Mouse (Mus musculus) stomach, embryonic 14.5 days (tissue): Measurements from ENCODE around the gene Slc10a1. TPM values are rescaled to one million over a fixed set of nuclear protein-coding genes. Genes with fewer than 3 reads are reported as not detected.
A peak's percentile ranks its signal among the peaks of the same experiment; 100 is the strongest.
"Not testable (repeated sequence)": the region's sequence is repeated elsewhere in the genome, so short reads cannot be mapped to it uniquely, and the experiment has no call there.

Experiments used
- ATAC-seq: fragments of 200-750 bp; cut with Nextera tagmentation; 2 replicates; pipeline ENCODE4 v1.8.0; 2017; ENCODE audit warnings: low read depth, moderate TSS enrichment; ENCODE audit not compliant: insufficient number of reproducible peaks, insufficient read depth, low FRiP score
- H3K27ac ChIP-seq: fragments of 300-500 bp; sonication (generic); 2 replicates; pipeline ENCODE4 v1.5.1; 2014; ENCODE audit warnings: mild to moderate bottlenecking, low read length, moderate library complexity, mixed read lengths
- H3K27me3 ChIP-seq: fragments of 300-500 bp; sonication (generic); 2 replicates; pipeline ENCODE4 v1.6.1; 2014; ENCODE audit warnings: low read length, control low read depth, mixed read lengths; ENCODE audit not compliant: control insufficient read depth, insufficient read depth
- H3K36me3 ChIP-seq: fragments of 300-500 bp; sonication (generic); 2 replicates; pipeline ENCODE4 v1.6.1; 2014; ENCODE audit warnings: mild to moderate bottlenecking, control low read depth, low read length, moderate library complexity, mixed read lengths; ENCODE audit not compliant: control insufficient read depth, insufficient read depth
- H3K4me1 ChIP-seq: fragments of 300-500 bp; sonication (generic); 2 replicates; pipeline ENCODE4 v1.6.1; 2014; ENCODE audit warnings: low read length, control low read depth, mixed read lengths; ENCODE audit not compliant: control insufficient read depth, insufficient read depth
- H3K4me2 ChIP-seq: fragments of 300-500 bp; sonication (generic); replicated peaks from 2 replicates; pipeline ENCODE4 v1.6.1; 2014; ENCODE audit warnings: low read depth, low read length, control low read depth
- H3K4me3 ChIP-seq: fragments of 300-500 bp; sonication (generic); 2 replicates; pipeline ENCODE4 v1.5.1; 2014; ENCODE audit warnings: low read depth, low read length, control low read depth
- H3K9ac ChIP-seq: fragments of 300-500 bp; sonication (generic); replicated peaks from 2 replicates; pipeline ENCODE4 v1.6.1; 2014; ENCODE audit warnings: low read depth, mild to moderate bottlenecking, control low read depth, low read length, moderate library complexity, mixed read lengths
- H3K9me3 ChIP-seq: fragments of 300-500 bp; sonication (generic); 2 replicates; pipeline ENCODE4 v1.6.1; 2016; ENCODE audit warnings: low read depth, low read length, control low read depth; ENCODE audit not compliant: control insufficient read depth
- WGBS: fragments of 180-500 bp; shearing (Covaris S2); extraction: QIAGEN DNeasy Blood & Tissue Kit; methylation state at CpG from one replicate; pipeline ENCODE4 v1.1.7; 2014; 5-methylcytosine and 5-hydroxymethylcytosine counted together
- polyA plus RNA-seq: library from polyadenylated mRNA; unstranded; fragments of >200 nt; fragmentation: Nextera tagmentation; extraction: Ambion mirVana; gene quantifications from 2 replicates; pipeline ENCODE4 v1.2.1, GENCODE M21; 2014

The Slc10a1 gene
- polyA plus RNA-seq, 1 experiment from 2014 or later: 1.3 TPM

- H3K9ac ChIP-seq: no peak overlapping the region
- WGBS: 85% methylated on average over 3 of the region's 3 CpGs
- H3K9me3 ChIP-seq: no peaks in the 10 kb centered on the region
- no peak overlapping the region for H3K4me2 ChIP-seq
- no peak overlapping the region for H3K27ac ChIP-seq
- ATAC-seq: no peak
- H3K4me1 ChIP-seq: no peaks in the 10 kb centered on the region
- peaks cover 60% of the 10 kb centered on the region for H3K36me3 ChIP-seq
- no peak overlapping the region for H3K4me3 ChIP-seq
- H3K27me3 ChIP-seq: no peaks in the 10 kb centered on the region
Measured at GRCm38 (mm10) chr12:80956039-80956438, 12.5 kb downstream of the Slc10a1 start.

- no peaks in the 10 kb centered on the region for H3K9me3 ChIP-seq
- 100% methylated on average over 1 of the region's 1 CpGs for WGBS
- H3K36me3 ChIP-seq: peaks cover 79% of the 10 kb centered on the region
Measured at GRCm38 (mm10) chr12:80952526-80952925, 16.0 kb downstream of the Slc10a1 start.

GRCm38 (mm10) chr12:80951640-80952219 lies 16.8 kb downstream of the Slc10a1 start:
- Histone ChIP-seq H3K4me3 (no peak overlapping the region), H3K27me3 (no peaks in the 10 kb centered on the region), H3K36me3 (peaks cover 78% of the 10 kb centered on the region), H3K9me3 (no peaks in the 10 kb centered on the region), H3K9ac (no peak overlapping the region), H3K4me2 (no peak overlapping the region), H3K27ac (no peak overlapping the region), H3K4me1 (peaks cover 6% of the 10 kb centered on the region; the same call in 1 of the 2 replicates)
- WGBS: 94% methylated on average over 3 of the region's 3 CpGs
- ATAC-seq: no peak

More at GRCm38 (mm10) chr12:80952526-80952925, 16.0 kb downstream of the Slc10a1 start:
- H3K4me3 ChIP-seq: no peak overlapping the region
- H3K4me2 ChIP-seq: no peak overlapping the region
- no peak overlapping the region for H3K9ac ChIP-seq
- H3K27me3 ChIP-seq: no peaks in the 10 kb centered on the region
- ATAC-seq: no peak
- no peak overlapping the region for H3K27ac ChIP-seq
- H3K4me1 ChIP-seq: no peaks in the 10 kb centered on the region; the same call in 1 of the 2 replicates

- H3K36me3 ChIP-seq: peaks cover 68% of the 10 kb centered on the region
- WGBS: 92% methylated on average over 15 of the region's 16 CpGs
- H3K27ac ChIP-seq, H3K9ac ChIP-seq, H3K9me3 ChIP-seq, H3K27me3 ChIP-seq, H3K4me2 ChIP-seq, H3K4me3 ChIP-seq, ATAC-seq, H3K4me1 ChIP-seq: not testable (repeated sequence)
Measured at GRCm38 (mm10) chr12:80949603-80950002, 18.9 kb downstream of the Slc10a1 start.

- WGBS: 95% methylated on average over 18 of the region's 18 CpGs
- Histone ChIP-seq H3K4me1 (peaks cover 6% of the 10 kb centered on the region; the same call in 1 of the 2 replicates), H3K9me3 (no peaks in the 10 kb centered on the region), H3K36me3 (peaks cover 54% of the 10 kb centered on the region), H3K27me3 (no peaks in the 10 kb centered on the region), H3K27ac (no peak overlapping the region), H3K4me3 (no peak overlapping the region), H3K4me2 (no peak overlapping the region), H3K9ac (no peak overlapping the region)
- no peak for ATAC-seq
Measured at GRCm38 (mm10) chr12:80948202-80948601, 20.3 kb downstream of the Slc10a1 start.

- H3K9me3 ChIP-seq: no peaks in the 10 kb centered on the region
- H3K36me3 ChIP-seq: peaks cover 36% of the 10 kb centered on the region
- peak overlapping the region; percentile 64 for H3K4me2 ChIP-seq
- under 1% methylated on average over 47 of the region's 47 CpGs for WGBS
- H3K4me3 ChIP-seq: peak overlapping the region; percentile 100
- peak; percentile 96 for ATAC-seq
- H3K27me3 ChIP-seq: no peaks in the 10 kb centered on the region
- H3K27ac ChIP-seq: peak overlapping the region; percentile 97
- H3K4me1 ChIP-seq: peaks cover 6% of the 10 kb centered on the region; the same call in 1 of the 2 replicates
- peak overlapping the region; percentile 98 for H3K9ac ChIP-seq
Measured at GRCm38 (mm10) chr12:80945996-80946355, 22.5 kb downstream of the Slc10a1 start.

GRCm38 (mm10) chr12:80945334-80945995 lies 23.0 kb downstream of the Slc10a1 start, which contains the start of gene Srsf5:
Srsf5 (plus strand) TSS chr12:80945504.
- H3K9ac ChIP-seq: peak within 1 kb of the TSS; percentile 98
- H3K27me3 ChIP-seq: no peaks in the 10 kb centered on the region
- H3K9me3 ChIP-seq: no peaks in the 10 kb centered on the region
- H3K27ac ChIP-seq: peak within 1 kb of the TSS; percentile 97
- under 1% methylated on average over 50 of the region's 57 CpGs for WGBS
- peaks cover 31% of the 10 kb centered on the region for H3K36me3 ChIP-seq
- H3K4me1 ChIP-seq: peaks cover 6% of the 10 kb centered on the region; the same call in 1 of the 2 replicates
- H3K4me3 ChIP-seq: peak within 1 kb of the TSS; percentile 100
- ATAC-seq: peak; percentile 92
- H3K4me2 ChIP-seq: peak within 1 kb of the TSS; percentile 64

GRCm38 (mm10) chr12:80944963-80945333 lies 23.6 kb downstream of the Slc10a1 start:
- not testable (repeated sequence) for H3K4me1 ChIP-seq, H3K9me3 ChIP-seq, H3K27me3 ChIP-seq, H3K9ac ChIP-seq
- Histone ChIP-seq H3K27ac (peak overlapping the region; percentile 97), H3K4me2 (peak overlapping the region; percentile 32), H3K4me3 (peak overlapping the region; percentile 100), H3K36me3 (peaks cover 30% of the 10 kb centered on the region)
- peak; percentile 30 for ATAC-seq
- 0% methylated on average over 9 of the region's 9 CpGs for WGBS
